Mouse (Mus musculus) C2C12 (cell line): ENCODE data around the gene Ripply3. TPM values are rescaled to one million over a fixed set of nuclear protein-coding genes. Genes with fewer than 3 reads are reported as not detected.
A peak's percentile ranks its signal among the peaks of the same experiment; 100 is the strongest.

Experiments
- H3K27me3 ChIP-seq: one replicate; pipeline ENCODE4 v1.6.1; 2011; ENCODE audit not compliant: control insufficient read depth, insufficient read depth, insufficient read length
- H3K36me3 ChIP-seq: one replicate; pipeline ENCODE4 v1.6.1; 2011; ENCODE audit not compliant: control insufficient read depth, insufficient read depth
- H3K4me3 ChIP-seq: one replicate; pipeline ENCODE4 v1.5.1; 2011; ENCODE audit warnings: mild to moderate bottlenecking, control low read depth; ENCODE audit not compliant: poor library complexity, insufficient read depth, severe bottlenecking
- H3K79me2 ChIP-seq: one replicate; pipeline ENCODE4 v1.6.1; 2011; ENCODE audit not compliant: control insufficient read depth, insufficient read depth
- H3K79me3 ChIP-seq: one replicate; pipeline ENCODE4 v1.6.1; 2011; ENCODE audit warnings: low read depth, control low read depth
- H3ac ChIP-seq: one replicate; pipeline ENCODE3; 2011; ENCODE audit warnings: low read depth; ENCODE audit not compliant: control insufficient read depth, insufficient read length
- CEBPB ChIP-seq: IDR thresholded peaks from one replicate; pipeline ENCODE4 v1.6.1; 2011; ENCODE audit warnings: low read depth, mild to moderate bottlenecking, control low read depth, moderate library complexity
- CTCF ChIP-seq: IDR thresholded peaks from one replicate; pipeline ENCODE4 v1.5.1; 2011; ENCODE audit not compliant: control insufficient read depth, insufficient read depth, insufficient read length
- FOSL1 ChIP-seq: IDR thresholded peaks from one replicate; pipeline ENCODE4 v1.8.0; 2011; ENCODE audit warnings: mild to moderate bottlenecking, low read length; ENCODE audit not compliant: poor library complexity, insufficient read depth, severe bottlenecking
- MAX ChIP-seq: IDR thresholded peaks from one replicate; pipeline ENCODE4 v1.6.1; 2011; ENCODE audit warnings: mild to moderate bottlenecking, control low read depth
- MYOD1 ChIP-seq: IDR thresholded peaks from one replicate; pipeline ENCODE4 v1.6.1; 2011; ENCODE audit warnings: low read depth; ENCODE audit not compliant: control insufficient read depth, insufficient read length
- MYOG ChIP-seq: IDR thresholded peaks from one replicate; pipeline ENCODE4 v1.6.1; 2011; ENCODE audit not compliant: control insufficient read depth, insufficient read length; ENCODE audit errors: extremely low read depth
- USF1 ChIP-seq: IDR thresholded peaks from one replicate; pipeline ENCODE4 v1.6.1; 2011; ENCODE audit warnings: low read depth, mild to moderate bottlenecking, control low read depth, moderate library complexity
- polyA plus RNA-seq: library from polyadenylated mRNA; unstranded; fragments of >200 nt; fragmentation: generic; extraction: Trizol; gene quantifications from one replicate; pipeline ENCODE4 v1.2.1, GENCODE M21; 2012; ENCODE audit warnings: missing spikeins

Gene Ripply3
- polyA plus RNA-seq, 1 experiment: 0.22 TPM

GRCm38 (mm10) chr16:94350287-94350677 is 22.1 kb downstream of the Ripply3 start:
- Histone ChIP-seq H3K79me3 (no peaks in the 10 kb centered on the region), H3ac (no peak overlapping the region), H3K4me3 (no peak overlapping the region), H3K36me3 (no peaks in the 10 kb centered on the region), H3K79me2 (no peaks in the 10 kb centered on the region), H3K27me3 (no peaks in the 10 kb centered on the region)
- no peak for TF ChIP-seq MAX
- TF ChIP-seq USF1: no peak
- no peak for TF ChIP-seq CTCF
- TF ChIP-seq MYOG: no peak
- no peak for TF ChIP-seq FOSL1
- no peak for TF ChIP-seq CEBPB
- no peak for TF ChIP-seq MYOD1

- no peaks in the 10 kb centered on the region for H3K27me3 ChIP-seq
- H3ac ChIP-seq: no peak overlapping the region
- H3K4me3 ChIP-seq: no peak overlapping the region
- H3K79me2 ChIP-seq: no peaks in the 10 kb centered on the region
- TF ChIP-seq CEBPB (no peak), MYOG (no peak), MYOD1 (no peak), CTCF (no peak), USF1 (no peak), FOSL1 (no peak), MAX (no peak)
- no peaks in the 10 kb centered on the region for H3K79me3 ChIP-seq
- no peaks in the 10 kb centered on the region for H3K36me3 ChIP-seq
Measured at GRCm38 (mm10) chr16:94354450-94354849, 26.2 kb downstream of the Ripply3 start.

GRCm38 (mm10) chr16:94356046-94356445 is 27.8 kb downstream of the Ripply3 start:
- H3K4me3 ChIP-seq: no peak overlapping the region
- TF ChIP-seq CEBPB (no peak), MYOD1 (no peak), MYOG (no peak), USF1 (no peak), MAX (no peak), FOSL1 (no peak), CTCF (no peak)
- H3K79me2 ChIP-seq: no peaks in the 10 kb centered on the region
- no peaks in the 10 kb centered on the region for H3K36me3 ChIP-seq
- no peaks in the 10 kb centered on the region for H3K27me3 ChIP-seq
- no peak overlapping the region for H3ac ChIP-seq
- H3K79me3 ChIP-seq: no peaks in the 10 kb centered on the region

- no peak for TF ChIP-seq CTCF
- no peak for TF ChIP-seq CEBPB
- TF ChIP-seq MYOG: no peak
- no peak for TF ChIP-seq MYOD1
- no peak for TF ChIP-seq MAX
- TF ChIP-seq USF1: no peak
- no peak for TF ChIP-seq FOSL1
- Histone ChIP-seq H3K79me2 (no peaks in the 10 kb centered on the region), H3K36me3 (no peaks in the 10 kb centered on the region), H3ac (no peak overlapping the region), H3K4me3 (no peak overlapping the region), H3K79me3 (no peaks in the 10 kb centered on the region), H3K27me3 (no peaks in the 10 kb centered on the region)
Measured at GRCm38 (mm10) chr16:94356776-94357494, 28.7 kb downstream of the Ripply3 start.

- H3K79me2 ChIP-seq: no peaks in the 10 kb centered on the region
Measured at GRCm38 (mm10) chr16:94358091-94358490, 29.9 kb downstream of the Ripply3 start.

GRCm38 (mm10) chr16:94360578-94361350 is 32.5 kb downstream of the Ripply3 start:
- H3K4me3 ChIP-seq: no peak overlapping the region
- no peaks in the 10 kb centered on the region for H3K79me3 ChIP-seq
- no peak overlapping the region for H3ac ChIP-seq
- H3K79me2 ChIP-seq: no peaks in the 10 kb centered on the region
- H3K36me3 ChIP-seq: no peaks in the 10 kb centered on the region
- TF ChIP-seq CTCF: no peak
- TF ChIP-seq USF1: no peak
- TF ChIP-seq CEBPB: no peak
- TF ChIP-seq FOSL1: no peak
- peak; percentile 16 for TF ChIP-seq MAX
- TF ChIP-seq MYOD1: peak; percentile 97
- TF ChIP-seq MYOG: no peak
- no peaks in the 10 kb centered on the region for H3K27me3 ChIP-seq

More at GRCm38 (mm10) chr16:94358091-94358490, 29.9 kb downstream of the Ripply3 start:
- H3ac ChIP-seq: no peak overlapping the region
- no peaks in the 10 kb centered on the region for H3K79me3 ChIP-seq
- no peak overlapping the region for H3K4me3 ChIP-seq
- H3K27me3 ChIP-seq: no peaks in the 10 kb centered on the region
- no peak for TF ChIP-seq USF1
- no peak for TF ChIP-seq CTCF
- no peak for TF ChIP-seq MYOG
- no peak for TF ChIP-seq FOSL1
- TF ChIP-seq MAX: no peak
- TF ChIP-seq MYOD1: no peak
- no peak for TF ChIP-seq CEBPB
- H3K36me3 ChIP-seq: no peaks in the 10 kb centered on the region
